Mouse (Mus musculus): ENCODE measurements around the gene Tmem108. TPM values are rescaled to one million over a fixed set of nuclear protein-coding genes. Genes with fewer than 3 reads are reported as not detected.

Gene Tmem108
- polyA plus RNA-seq, 1 experiment from 2014 or later, result 108 TPM

DNA sequence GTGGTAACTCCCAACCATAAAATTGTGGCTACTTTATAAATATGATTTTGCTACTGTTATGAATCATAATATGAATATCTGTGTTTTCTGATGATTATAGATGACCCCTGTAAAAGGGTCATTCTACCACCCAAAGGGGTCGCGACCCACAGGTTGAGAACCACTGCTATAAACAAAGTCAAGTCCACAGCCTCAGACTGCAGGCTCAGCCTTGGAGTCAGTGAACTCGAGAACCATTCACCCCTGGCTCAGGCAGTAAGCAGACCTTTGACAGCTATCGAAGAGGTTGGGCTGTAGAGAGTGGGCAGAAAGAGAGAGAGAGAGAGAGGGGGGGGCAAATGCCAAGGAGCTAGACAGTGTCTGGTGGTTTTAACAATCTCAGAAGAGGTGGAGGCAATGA, 147.4 kb downstream of the Tmem108 start:
- Histone ChIP-seq H3K4me3 (ENCODE audit: low read depth, low read length) (no peak overlapping the region), H3K27me3 (ENCODE audit: control insufficient read depth, insufficient read depth, low read length) (no peaks in the 10 kb centered on the region), H3K36me3 (ENCODE audit: control insufficient read depth, insufficient read depth, low read length) (no peaks in the 10 kb centered on the region), H3K4me2 (no peak overlapping the region), H3K9me3 (replicated peaks; ENCODE audit: control insufficient read depth, low read length) (no peaks in the 10 kb centered on the region), H3K9ac (ENCODE audit: low read depth, low read length) (no peak overlapping the region), H3K4me1 (ENCODE audit: control insufficient read depth, insufficient read depth, low read length) (peaks cover 1% of the 10 kb centered on the region), H3K27ac (ENCODE audit: low read depth, low read length) (no peak overlapping the region)
- WGBS (ENCODE audit: insufficient replicate concordance), result 82% methylated on average over 4 of the region's 4 CpGs
- no peak for ATAC-seq (replicated peaks; ENCODE audit: insufficient number of reproducible peaks, low FRiP score, low TSS enrichment)

- ATAC-seq (replicated peaks; ENCODE audit: insufficient number of reproducible peaks, low FRiP score, low TSS enrichment), result no peak
- Histone ChIP-seq H3K36me3 (ENCODE audit: control insufficient read depth, insufficient read depth, low read length) (0 out of 2 replicates have a peak, but pooled peaks cover 3% of the 10 kb centered on the region), H3K4me3 (ENCODE audit: low read depth, low read length) (no peak overlapping the region), H3K9ac (ENCODE audit: low read depth, low read length) (no peak overlapping the region), H3K4me1 (ENCODE audit: control insufficient read depth, insufficient read depth, low read length) (peaks cover 13% of the 10 kb centered on the region), H3K4me2 (no peak overlapping the region), H3K27ac (ENCODE audit: low read depth, low read length) (no peak overlapping the region), H3K27me3 (ENCODE audit: control insufficient read depth, insufficient read depth, low read length) (no peaks in the 10 kb centered on the region), H3K9me3 (replicated peaks; ENCODE audit: control insufficient read depth, low read length) (no peaks in the 10 kb centered on the region)
- 85% methylated on average over 13 of the region's 13 CpGs for WGBS (ENCODE audit: insufficient replicate concordance)
These were observed 153.2 kb downstream of the Tmem108 start for GRCm38 (mm10) chr9:103608161-103609058.

DNA sequence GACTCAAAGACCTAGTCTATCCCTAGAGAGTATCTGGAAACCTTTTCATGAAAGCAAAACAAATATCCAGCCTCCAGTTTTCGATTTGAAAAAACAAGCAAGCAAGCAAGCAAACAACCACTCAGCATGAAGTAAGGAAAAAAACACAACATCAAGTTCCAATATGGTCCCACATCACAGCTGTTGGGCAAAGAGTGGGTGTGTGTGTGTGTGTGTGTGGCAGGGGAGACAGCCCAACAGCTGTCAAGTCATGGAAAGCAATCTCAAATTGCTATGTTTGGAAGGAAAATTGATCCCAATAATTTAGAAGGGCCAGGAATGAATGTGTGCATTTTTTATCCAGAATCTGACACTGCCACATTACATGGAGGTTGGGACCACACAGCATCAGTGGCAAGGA, 155.6 kb downstream of the Tmem108 start:
- 0 out of 2 replicates have a peak, but pooled peaks cover 3% of the 10 kb centered on the region for H3K36me3 ChIP-seq (ENCODE audit: control insufficient read depth, insufficient read depth, low read length)
- ATAC-seq (replicated peaks; ENCODE audit: insufficient number of reproducible peaks, low FRiP score, low TSS enrichment), result no peak
- no peak overlapping the region for H3K4me3 ChIP-seq (ENCODE audit: low read depth, low read length)
- H3K27me3 ChIP-seq (ENCODE audit: control insufficient read depth, insufficient read depth, low read length), result no peaks in the 10 kb centered on the region
- H3K9ac ChIP-seq (ENCODE audit: low read depth, low read length), result no peak overlapping the region
- peaks cover 23% of the 10 kb centered on the region for H3K4me1 ChIP-seq (ENCODE audit: control insufficient read depth, insufficient read depth, low read length)
- WGBS (ENCODE audit: insufficient replicate concordance), result 76% methylated on average over 1 of the region's 1 CpGs
- no peak overlapping the region for H3K4me2 ChIP-seq
- H3K9me3 ChIP-seq (replicated peaks; ENCODE audit: control insufficient read depth, low read length), result no peaks in the 10 kb centered on the region
- no peak overlapping the region for H3K27ac ChIP-seq (ENCODE audit: low read depth, low read length)

GRCm38 (mm10) chr9:103603792-103604191, 157.8 kb downstream of the Tmem108 start:
- H3K4me1 ChIP-seq (ENCODE audit: control insufficient read depth, insufficient read depth, low read length), result peaks cover 26% of the 10 kb centered on the region
- 36% methylated on average over 6 of the region's 6 CpGs for WGBS (ENCODE audit: insufficient replicate concordance)

GRCm38 (mm10) chr9:103601878-103602277, 159.8 kb downstream of the Tmem108 start:
- 39% methylated on average over 4 of the region's 4 CpGs for WGBS (ENCODE audit: insufficient replicate concordance)
- H3K4me2 ChIP-seq, result peak overlapping the region; percentile 32; the same call in 1 of the 2 replicates

More at GRCm38 (mm10) chr9:103603792-103604191, 157.8 kb downstream of the Tmem108 start:
- Histone ChIP-seq H3K36me3 (ENCODE audit: control insufficient read depth, insufficient read depth, low read length) (0 out of 2 replicates have a peak, but pooled peaks cover 3% of the 10 kb centered on the region), H3K27ac (ENCODE audit: low read depth, low read length) (peak overlapping the region; percentile 86), H3K4me2 (no peak overlapping the region), H3K4me3 (ENCODE audit: low read depth, low read length) (no peak overlapping the region), H3K27me3 (ENCODE audit: control insufficient read depth, insufficient read depth, low read length) (no peaks in the 10 kb centered on the region), H3K9ac (ENCODE audit: low read depth, low read length) (no peak overlapping the region), H3K9me3 (replicated peaks; ENCODE audit: control insufficient read depth, low read length) (no peaks in the 10 kb centered on the region)
- peak; percentile 62; the same call in 1 of the 2 replicates for ATAC-seq (replicated peaks; ENCODE audit: insufficient number of reproducible peaks, low FRiP score, low TSS enrichment)

DNA sequence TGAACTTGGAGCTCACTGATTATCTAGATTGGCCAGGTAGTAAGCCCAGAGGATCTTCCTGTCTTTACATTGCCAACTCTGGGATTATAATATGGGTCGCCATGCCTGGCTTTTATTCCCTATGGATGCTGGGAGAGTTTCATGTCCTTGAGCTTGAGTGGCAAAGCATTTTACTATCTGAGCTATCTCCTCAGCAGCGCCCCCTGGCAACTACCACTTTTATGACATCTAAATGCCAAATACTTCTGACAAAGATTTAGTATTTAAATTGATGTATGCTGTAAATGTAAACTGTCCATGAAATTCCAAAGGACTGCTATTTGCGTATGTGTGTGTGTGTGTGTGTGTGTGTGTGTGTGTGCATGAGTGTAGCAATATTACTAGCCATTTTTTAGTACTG, 160.8 kb downstream of the Tmem108 start:
- 61% methylated on average over 3 of the region's 3 CpGs for WGBS (ENCODE audit: insufficient replicate concordance)
- H3K4me1 ChIP-seq (ENCODE audit: control insufficient read depth, insufficient read depth, low read length), result peaks cover 26% of the 10 kb centered on the region
- H3K4me3 ChIP-seq (ENCODE audit: low read depth, low read length), result no peak overlapping the region
- H3K27me3 ChIP-seq (ENCODE audit: control insufficient read depth, insufficient read depth, low read length), result no peaks in the 10 kb centered on the region
- no peak overlapping the region for H3K4me2 ChIP-seq
- H3K36me3 ChIP-seq (ENCODE audit: control insufficient read depth, insufficient read depth, low read length), result 0 out of 2 replicates have a peak, but pooled peaks cover 3% of the 10 kb centered on the region
- H3K27ac ChIP-seq (ENCODE audit: low read depth, low read length), result no peak overlapping the region
- no peak overlapping the region for H3K9ac ChIP-seq (ENCODE audit: low read depth, low read length)
- H3K9me3 ChIP-seq (replicated peaks; ENCODE audit: control insufficient read depth, low read length), result no peaks in the 10 kb centered on the region
- ATAC-seq (replicated peaks; ENCODE audit: insufficient number of reproducible peaks, low FRiP score, low TSS enrichment), result no peak

More at GRCm38 (mm10) chr9:103601878-103602277, 159.8 kb downstream of the Tmem108 start:
- 0 out of 2 replicates have a peak, but pooled peaks cover under 1% of the 10 kb centered on the region for H3K36me3 ChIP-seq (ENCODE audit: control insufficient read depth, insufficient read depth, low read length)
- H3K27ac ChIP-seq (ENCODE audit: low read depth, low read length), result peak overlapping the region; percentile 86
- no peak; the same call in 1 of the 2 replicates for ATAC-seq (replicated peaks; ENCODE audit: insufficient number of reproducible peaks, low FRiP score, low TSS enrichment)
- no peak overlapping the region for H3K9ac ChIP-seq (ENCODE audit: low read depth, low read length)
- no peaks in the 10 kb centered on the region for H3K27me3 ChIP-seq (ENCODE audit: control insufficient read depth, insufficient read depth, low read length)
- no peaks in the 10 kb centered on the region for H3K9me3 ChIP-seq (replicated peaks; ENCODE audit: control insufficient read depth, low read length)
- H3K4me3 ChIP-seq (ENCODE audit: low read depth, low read length), result no peak overlapping the region
- H3K4me1 ChIP-seq (ENCODE audit: control insufficient read depth, insufficient read depth, low read length), result peaks cover 26% of the 10 kb centered on the region

DNA sequence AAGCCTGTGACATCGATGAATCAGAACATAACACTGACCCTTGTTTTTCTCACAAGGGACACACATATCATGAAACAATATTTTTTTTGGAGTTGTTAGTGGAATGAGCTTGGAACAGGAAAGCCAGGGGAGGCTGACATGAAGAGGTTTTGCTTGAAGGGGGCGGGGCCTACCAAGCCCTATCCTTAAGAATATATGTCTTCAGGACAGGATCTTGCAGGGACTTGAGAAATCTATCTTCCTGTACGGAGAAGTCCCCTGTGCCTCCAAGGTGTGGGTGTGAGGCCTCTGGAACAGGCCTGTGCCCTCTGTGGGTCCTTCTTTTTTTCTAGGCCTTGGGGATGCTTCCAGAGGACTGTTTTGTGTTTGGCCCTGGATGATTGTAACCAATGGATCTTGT, 161.7 kb downstream of the Tmem108 start:
- Histone ChIP-seq H3K36me3 (ENCODE audit: control insufficient read depth, insufficient read depth, low read length) (0 out of 2 replicates have a peak, but pooled peaks cover 3% of the 10 kb centered on the region), H3K9me3 (replicated peaks; ENCODE audit: control insufficient read depth, low read length) (no peaks in the 10 kb centered on the region), H3K4me3 (ENCODE audit: low read depth, low read length) (no peak overlapping the region), H3K27ac (ENCODE audit: low read depth, low read length) (no peak overlapping the region; the same call in 1 of the 2 replicates), H3K4me2 (no peak overlapping the region), H3K4me1 (ENCODE audit: control insufficient read depth, insufficient read depth, low read length) (peaks cover 25% of the 10 kb centered on the region), H3K27me3 (ENCODE audit: control insufficient read depth, insufficient read depth, low read length) (no peaks in the 10 kb centered on the region), H3K9ac (ENCODE audit: low read depth, low read length) (no peak overlapping the region)
- ATAC-seq (replicated peaks; ENCODE audit: insufficient number of reproducible peaks, low FRiP score, low TSS enrichment), result no peak
- 79% methylated on average over 3 of the region's 3 CpGs for WGBS (ENCODE audit: insufficient replicate concordance)

- Histone ChIP-seq H3K9ac (ENCODE audit: low read depth, low read length) (no peak overlapping the region), H3K27ac (ENCODE audit: low read depth, low read length) (no peak overlapping the region), H3K4me3 (ENCODE audit: low read depth, low read length) (no peak overlapping the region), H3K4me2 (no peak overlapping the region), H3K36me3 (ENCODE audit: control insufficient read depth, insufficient read depth, low read length) (0 out of 2 replicates have a peak, but pooled peaks cover 3% of the 10 kb centered on the region), H3K27me3 (ENCODE audit: control insufficient read depth, insufficient read depth, low read length) (no peaks in the 10 kb centered on the region), H3K9me3 (replicated peaks; ENCODE audit: control insufficient read depth, low read length) (no peaks in the 10 kb centered on the region), H3K4me1 (ENCODE audit: control insufficient read depth, insufficient read depth, low read length) (peaks cover 18% of the 10 kb centered on the region)
- 77% methylated on average over 2 of the region's 2 CpGs for WGBS (ENCODE audit: insufficient replicate concordance)
- ATAC-seq (replicated peaks; ENCODE audit: insufficient number of reproducible peaks, low FRiP score, low TSS enrichment), result no peak
These were observed 163.8 kb downstream of the Tmem108 start for GRCm38 (mm10) chr9:103597861-103598260.

Data from heart, embryonic 11.5 days (tissue).